Mouse (Mus musculus) skeletal muscle tissue, adult 2 months (tissue): Measurements from ENCODE around the gene Abcb6.
A peak's percentile ranks its signal among the peaks of the same experiment; 100 is the strongest.

Experiments
- DNase-seq: peaks from one replicate; pipeline ENCODE4 v3.0.0-alpha.2; 2012; ENCODE audit warnings: low read depth, low spot score

The Abcb6 gene

GRCm38 (mm10) chr1:75145589-75145988 is 34.6 kb downstream of the Abcb6 start:
- DNase-seq: no peak

GRCm38 (mm10) chr1:75142301-75143261 is 37.6 kb downstream of the Abcb6 start, which contains the start of the genes Cnppd1 and Retreg2:
Cnppd1 (minus strand) TSS chr1:75142711.
Retreg2 (plus strand) TSS chr1:75142778.
- peak; percentile 96 for DNase-seq

- DNase-seq: peak; percentile 44
Observed at GRCm38 (mm10) chr1:75141486-75142190, 38.6 kb downstream of the Abcb6 start.

- no peak for DNase-seq
Observed at GRCm38 (mm10) chr1:75140601-75141190, 39.5 kb downstream of the Abcb6 start.

GRCm38 (mm10) chr1:75138448-75138847 is 41.7 kb downstream of the Abcb6 start:
- no peak for DNase-seq

GRCm38 (mm10) chr1:75136730-75137129 is 43.5 kb downstream of the Abcb6 start:
- no peak for DNase-seq

- no peak for DNase-seq
Observed at GRCm38 (mm10) chr1:75136293-75136692, 43.9 kb downstream of the Abcb6 start.

GRCm38 (mm10) chr1:75133421-75134207 is 46.6 kb downstream of the Abcb6 start, which contains the start of gene Slc23a3:
Slc23a3 (minus strand) TSS chr1:75133890.
- DNase-seq: no peak

- DNase-seq: no peak
Observed at GRCm38 (mm10) chr1:75128641-75129040, 51.6 kb downstream of the Abcb6 start.

- DNase-seq: no peak
Observed at GRCm38 (mm10) chr1:75125418-75125817, 54.8 kb downstream of the Abcb6 start.

GRCm38 (mm10) chr1:75124346-75125321 is 55.6 kb downstream of the Abcb6 start, which contains the start of gene Nhej1:
Nhej1 (minus strand) TSS chr1:75125200.
- DNase-seq: peak; percentile 97

- no peak for DNase-seq
Observed at GRCm38 (mm10) chr1:75122211-75122610, 58.0 kb downstream of the Abcb6 start.
